Mouse (Mus musculus): ENCODE results near the gene Eif4g1. TPM values are rescaled to one million over a fixed set of nuclear protein-coding genes. Genes with fewer than 3 reads are reported as not detected.

The Eif4g1 gene
- polyA plus RNA-seq, 1 experiment from 2014 or later, result 180 TPM

DNA sequence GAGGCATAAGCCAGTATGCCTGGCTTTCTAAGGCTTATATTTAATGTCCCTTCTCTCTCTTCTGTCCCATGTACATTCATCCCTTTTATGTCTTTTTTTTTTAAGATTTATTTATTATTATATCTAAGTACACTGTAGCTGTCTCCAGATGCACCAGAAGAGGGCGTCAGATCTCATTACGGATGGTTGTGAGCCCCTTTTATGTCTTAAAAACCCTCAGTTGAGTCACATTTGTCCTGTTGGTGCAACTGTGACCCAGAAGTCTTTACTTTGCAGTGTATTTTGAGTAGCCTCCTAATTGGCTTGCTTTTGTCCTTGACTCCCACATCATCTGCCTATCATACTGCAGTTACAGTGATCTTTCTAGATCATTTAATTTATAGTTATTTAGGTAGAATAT, 14.8 kb upstream of the Eif4g1 start:
- Histone ChIP-seq H3K9ac (replicated peaks; ENCODE audit: low read depth, low read length) (no peak overlapping the region), H3K4me3 (ENCODE audit: low read depth, low read length) (no peak overlapping the region), H3K27ac (ENCODE audit: low read length) (no peak overlapping the region), H3K4me1 (ENCODE audit: control insufficient read depth, insufficient read depth, low read length) (peaks cover 7% of the 10 kb centered on the region; the same call in 1 of the 2 replicates), H3K27me3 (ENCODE audit: control insufficient read depth, insufficient read depth, low read length) (no peaks in the 10 kb centered on the region), H3K4me2 (replicated peaks; ENCODE audit: low read depth, low read length) (no peak overlapping the region), H3K36me3 (ENCODE audit: control insufficient read depth, insufficient read depth, low read length) (peaks cover 36% of the 10 kb centered on the region), H3K9me3 (ENCODE audit: control insufficient read depth, low read depth, low read length) (no peaks in the 10 kb centered on the region)
- 45% methylated on average over 2 of the region's 2 CpGs for WGBS
- ATAC-seq (ENCODE audit: insufficient number of reproducible peaks, insufficient read depth, low FRiP score, low read depth), result no peak

- WGBS, result 90% methylated on average over 4 of the region's 4 CpGs
- Histone ChIP-seq H3K4me1 (ENCODE audit: control insufficient read depth, insufficient read depth, low read length) (0 out of 2 replicates have a peak, but pooled peaks cover 3% of the 10 kb centered on the region), H3K27me3 (ENCODE audit: control insufficient read depth, insufficient read depth, low read length) (no peaks in the 10 kb centered on the region), H3K4me3 (ENCODE audit: low read depth, low read length) (no peak overlapping the region), H3K9me3 (ENCODE audit: control insufficient read depth, low read depth, low read length) (no peaks in the 10 kb centered on the region), H3K27ac (ENCODE audit: low read length) (no peak overlapping the region), H3K4me2 (replicated peaks; ENCODE audit: low read depth, low read length) (no peak overlapping the region), H3K9ac (replicated peaks; ENCODE audit: low read depth, low read length) (no peak overlapping the region), H3K36me3 (ENCODE audit: control insufficient read depth, insufficient read depth, low read length) (peaks cover 79% of the 10 kb centered on the region)
- no peak for ATAC-seq (ENCODE audit: insufficient number of reproducible peaks, insufficient read depth, low FRiP score, low read depth)
Observed at GRCm38 (mm10) chr16:20657661-20658060, 10.5 kb upstream of the Eif4g1 start.

DNA sequence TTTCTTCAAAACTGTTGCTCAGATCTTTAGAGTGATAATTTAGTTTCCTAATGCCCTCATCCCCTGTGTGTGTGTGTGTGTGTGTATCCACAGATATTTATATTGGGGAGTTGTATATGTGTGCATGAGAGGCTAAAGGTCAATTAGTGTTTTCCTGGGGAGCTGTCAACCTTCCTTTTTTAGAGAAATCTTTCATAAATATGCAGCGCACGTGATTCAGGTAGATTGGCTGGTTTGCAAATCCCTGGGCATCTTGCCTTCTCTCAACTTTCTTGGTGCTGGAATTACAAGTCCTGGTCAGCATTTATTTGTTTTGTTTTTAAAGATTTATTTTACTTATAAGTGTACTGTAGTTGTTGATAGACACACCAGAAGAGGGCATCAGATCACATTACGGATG, 2.2 kb downstream of the Eif4g1 start:
- no peak for ATAC-seq (ENCODE audit: insufficient number of reproducible peaks, insufficient read depth, low FRiP score, low read depth)
- Histone ChIP-seq H3K4me3 (ENCODE audit: low read depth, low read length) (no peak overlapping the region), H3K9me3 (ENCODE audit: control insufficient read depth, low read depth, low read length) (no peaks in the 10 kb centered on the region), H3K36me3 (ENCODE audit: control insufficient read depth, insufficient read depth, low read length) (peaks cover 5% of the 10 kb centered on the region), H3K9ac (replicated peaks; ENCODE audit: low read depth, low read length) (no peak overlapping the region), H3K27me3 (ENCODE audit: control insufficient read depth, insufficient read depth, low read length) (no peaks in the 10 kb centered on the region), H3K4me2 (replicated peaks; ENCODE audit: low read depth, low read length) (no peak overlapping the region), H3K27ac (ENCODE audit: low read length) (no peak overlapping the region), H3K4me1 (ENCODE audit: control insufficient read depth, insufficient read depth, low read length) (peaks cover 9% of the 10 kb centered on the region)
- 80% methylated on average over 3 of the region's 3 CpGs for WGBS

GRCm38 (mm10) chr16:20671886-20672285, 3.8 kb downstream of the Eif4g1 start:
- peaks cover 9% of the 10 kb centered on the region for H3K4me1 ChIP-seq (ENCODE audit: control insufficient read depth, insufficient read depth, low read length)
- 22% methylated on average over 6 of the region's 6 CpGs for WGBS
- H3K36me3 ChIP-seq (ENCODE audit: control insufficient read depth, insufficient read depth, low read length), result peaks cover 19% of the 10 kb centered on the region
- H3K4me3 ChIP-seq (ENCODE audit: low read depth, low read length), result peak overlapping the region; percentile 91; the same call in 1 of the 2 replicates
- no peak overlapping the region for H3K9ac ChIP-seq (replicated peaks; ENCODE audit: low read depth, low read length)
- no peak for ATAC-seq (ENCODE audit: insufficient number of reproducible peaks, insufficient read depth, low FRiP score, low read depth)
- no peaks in the 10 kb centered on the region for H3K27me3 ChIP-seq (ENCODE audit: control insufficient read depth, insufficient read depth, low read length)
- no peaks in the 10 kb centered on the region for H3K9me3 ChIP-seq (ENCODE audit: control insufficient read depth, low read depth, low read length)
- peak overlapping the region; percentile 47 for H3K4me2 ChIP-seq (replicated peaks; ENCODE audit: low read depth, low read length)
- no peak overlapping the region for H3K27ac ChIP-seq (ENCODE audit: low read length)

DNA sequence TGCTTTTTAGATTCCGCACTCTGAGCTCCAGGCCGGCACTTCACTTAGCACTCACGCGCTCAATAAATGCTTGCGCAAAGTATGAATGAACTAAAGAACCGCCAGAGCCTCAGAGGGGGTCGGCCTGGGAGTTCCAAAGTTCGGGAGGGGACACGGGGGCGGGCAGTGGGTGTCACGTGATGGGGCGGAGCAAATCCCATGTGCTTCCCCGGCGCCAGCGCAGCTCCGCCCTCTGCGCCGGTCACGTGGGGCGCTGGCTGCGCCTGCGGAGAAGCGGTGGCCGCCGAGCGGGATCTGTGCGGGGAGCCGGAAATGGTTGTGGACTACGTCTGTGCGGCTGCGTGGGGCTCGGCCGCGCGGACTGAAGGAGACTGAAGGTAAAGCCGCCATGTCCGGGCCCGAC, 4.4 kb downstream of the Eif4g1 start:
- WGBS, result under 1% methylated on average over 38 of the region's 38 CpGs
- no peaks in the 10 kb centered on the region for H3K27me3 ChIP-seq (ENCODE audit: control insufficient read depth, insufficient read depth, low read length)
- ATAC-seq (ENCODE audit: insufficient number of reproducible peaks, insufficient read depth, low FRiP score, low read depth), result peak; percentile 94
- H3K4me2 ChIP-seq (replicated peaks; ENCODE audit: low read depth, low read length), result peak overlapping the region; percentile 47
- no peaks in the 10 kb centered on the region for H3K9me3 ChIP-seq (ENCODE audit: control insufficient read depth, low read depth, low read length)
- peaks cover 25% of the 10 kb centered on the region for H3K36me3 ChIP-seq (ENCODE audit: control insufficient read depth, insufficient read depth, low read length)
- peak overlapping the region; percentile 96 for H3K27ac ChIP-seq (ENCODE audit: low read length)
- H3K9ac ChIP-seq (replicated peaks; ENCODE audit: low read depth, low read length), result peak overlapping the region; percentile 97
- H3K4me1 ChIP-seq (ENCODE audit: control insufficient read depth, insufficient read depth, low read length), result peaks cover 9% of the 10 kb centered on the region
- H3K4me3 ChIP-seq (ENCODE audit: low read depth, low read length), result peak overlapping the region; percentile 91

DNA sequence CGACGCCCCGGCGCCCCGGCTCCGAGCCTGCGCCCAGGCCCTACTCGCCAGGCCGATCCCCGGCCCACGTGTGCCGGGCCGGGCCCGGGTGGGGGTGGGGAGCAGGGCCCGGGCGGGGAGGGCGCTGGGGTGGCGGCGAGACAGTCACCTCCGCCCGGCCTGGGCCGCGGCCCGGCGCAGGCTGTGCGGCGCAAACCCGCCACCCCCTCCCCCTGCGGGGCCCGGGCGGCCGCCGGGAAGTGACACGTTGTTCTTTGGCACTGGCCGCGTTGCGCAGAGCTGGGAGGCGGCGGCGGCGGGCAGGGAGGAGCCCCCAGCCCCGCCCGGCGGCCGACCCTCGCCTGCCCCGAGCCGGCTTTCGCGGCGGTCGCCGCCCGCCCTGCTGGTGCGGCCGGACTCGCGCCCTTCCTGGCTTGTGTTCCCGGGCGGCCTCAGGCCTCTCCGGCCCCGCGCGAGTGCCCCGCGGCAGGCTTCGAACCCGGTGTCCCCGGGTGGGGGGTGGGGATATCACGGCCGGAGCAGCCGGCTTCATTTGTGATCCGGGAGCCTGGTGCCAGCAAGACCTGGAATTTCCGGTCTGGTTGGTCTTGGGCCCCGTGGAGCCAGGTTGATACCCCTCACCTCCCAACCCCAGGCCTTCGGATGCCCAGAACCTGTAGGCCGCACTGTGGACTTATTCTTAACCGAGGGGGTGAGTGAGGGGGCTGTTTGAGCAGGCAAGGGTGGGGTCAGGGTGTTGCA, 5.0 kb downstream of the Eif4g1 start:
- Histone ChIP-seq H3K9me3 (ENCODE audit: control insufficient read depth, low read depth, low read length) (no peaks in the 10 kb centered on the region), H3K27me3 (ENCODE audit: control insufficient read depth, insufficient read depth, low read length) (no peaks in the 10 kb centered on the region), H3K4me2 (replicated peaks; ENCODE audit: low read depth, low read length) (peak overlapping the region; percentile 95), H3K4me3 (ENCODE audit: low read depth, low read length) (peak overlapping the region; percentile 91), H3K27ac (ENCODE audit: low read length) (peak overlapping the region; percentile 96), H3K9ac (replicated peaks; ENCODE audit: low read depth, low read length) (peak overlapping the region; percentile 97), H3K36me3 (ENCODE audit: control insufficient read depth, insufficient read depth, low read length) (peaks cover 32% of the 10 kb centered on the region), H3K4me1 (ENCODE audit: control insufficient read depth, insufficient read depth, low read length) (peaks cover 9% of the 10 kb centered on the region)
- under 1% methylated on average over 31 of the region's 78 CpGs for WGBS
- peak; percentile 0; the same call in 1 of the 2 replicates for ATAC-seq (ENCODE audit: insufficient number of reproducible peaks, insufficient read depth, low FRiP score, low read depth)

GRCm38 (mm10) chr16:20673706-20674303, 5.7 kb downstream of the Eif4g1 start:
- Histone ChIP-seq H3K4me1 (ENCODE audit: control insufficient read depth, insufficient read depth, low read length) (peaks cover 9% of the 10 kb centered on the region), H3K9me3 (ENCODE audit: control insufficient read depth, low read depth, low read length) (no peaks in the 10 kb centered on the region), H3K27me3 (ENCODE audit: control insufficient read depth, insufficient read depth, low read length) (no peaks in the 10 kb centered on the region), H3K9ac (replicated peaks; ENCODE audit: low read depth, low read length) (peak overlapping the region; percentile 97), H3K4me3 (ENCODE audit: low read depth, low read length) (peak overlapping the region; percentile 91), H3K4me2 (replicated peaks; ENCODE audit: low read depth, low read length) (peak overlapping the region; percentile 95), H3K36me3 (ENCODE audit: control insufficient read depth, insufficient read depth, low read length) (peaks cover 38% of the 10 kb centered on the region), H3K27ac (ENCODE audit: low read length) (peak overlapping the region; percentile 96)
- 4% methylated on average over 14 of the region's 14 CpGs for WGBS
- 0 out of 2 replicates have a peak, but pooled peaks have one; percentile 8 for ATAC-seq (ENCODE audit: insufficient number of reproducible peaks, insufficient read depth, low FRiP score, low read depth)

DNA sequence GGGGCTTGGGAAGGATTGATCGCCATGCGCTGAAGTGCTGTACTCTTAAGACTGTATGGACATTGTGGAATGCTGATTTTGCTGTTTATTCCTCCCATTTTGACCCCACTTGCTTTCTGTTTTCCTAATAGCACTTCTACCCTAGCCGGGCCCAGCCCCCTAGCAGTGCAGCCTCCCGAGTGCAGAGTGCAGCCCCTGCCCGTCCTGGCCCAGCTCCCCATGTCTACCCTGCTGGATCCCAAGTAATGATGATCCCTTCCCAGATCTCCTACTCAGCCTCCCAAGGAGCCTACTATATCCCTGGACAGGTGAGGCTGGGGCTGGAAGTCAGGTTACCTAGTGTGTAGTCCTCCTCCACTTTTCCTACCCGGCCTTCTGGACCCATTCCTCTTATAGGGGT, 7.1 kb downstream of the Eif4g1 start:
- no peaks in the 10 kb centered on the region for H3K9me3 ChIP-seq (ENCODE audit: control insufficient read depth, low read depth, low read length)
- no peak overlapping the region for H3K27ac ChIP-seq (ENCODE audit: low read length)
- WGBS, result 91% methylated on average over 6 of the region's 6 CpGs
- no peaks in the 10 kb centered on the region for H3K27me3 ChIP-seq (ENCODE audit: control insufficient read depth, insufficient read depth, low read length)
- no peak overlapping the region for H3K4me2 ChIP-seq (replicated peaks; ENCODE audit: low read depth, low read length)
- H3K36me3 ChIP-seq (ENCODE audit: control insufficient read depth, insufficient read depth, low read length), result peaks cover 52% of the 10 kb centered on the region
- no peak overlapping the region for H3K4me3 ChIP-seq (ENCODE audit: low read depth, low read length)
- H3K4me1 ChIP-seq (ENCODE audit: control insufficient read depth, insufficient read depth, low read length), result peaks cover 9% of the 10 kb centered on the region
- ATAC-seq (ENCODE audit: insufficient number of reproducible peaks, insufficient read depth, low FRiP score, low read depth), result no peak
- no peak overlapping the region for H3K9ac ChIP-seq (replicated peaks; ENCODE audit: low read depth, low read length)

All from stomach, embryonic 14.5 days (tissue).